Mouse (Mus musculus) liver, embryonic 14.5 days (tissue): Measurements from ENCODE around the gene Arl6ip4. TPM values are rescaled to one million over a fixed set of nuclear protein-coding genes. Genes with fewer than 3 reads are reported as not detected.

Experiments
- ATAC-seq: fragments of 200-750 bp; cut with Nextera tagmentation; 2 replicates; pipeline ENCODE4 v1.8.0; 2017; ENCODE audit warnings: moderate number of reproducible peaks, mild to moderate bottlenecking, moderate library complexity; ENCODE audit not compliant: insufficient read depth
- DNase-seq, 3 experiments: peaks; one replicate each; pipeline ENCODE4 v3.0.0-alpha.2; 2012 to 2013; ENCODE audit warnings: low read depth in 3 of 3, low spot score in 3 of 3
- H3K27ac ChIP-seq: fragments of 300-500 bp; sonication (generic); 2 replicates; pipeline ENCODE4 v1.5.1; 2014; ENCODE audit warnings: moderate library complexity, mild to moderate bottlenecking, control low read depth, inconsistent platforms
- H3K27me3 ChIP-seq: fragments of 300-500 bp; sonication (generic); 2 replicates; pipeline ENCODE4 v1.6.1; 2014; ENCODE audit warnings: mild to moderate bottlenecking, low read length, moderate library complexity; ENCODE audit not compliant: control insufficient read depth, insufficient read depth
- H3K36me3 ChIP-seq: fragments of 300-500 bp; sonication (generic); replicated peaks from 2 replicates; pipeline ENCODE4 v1.6.1; 2014; ENCODE audit warnings: low read depth; ENCODE audit not compliant: control insufficient read depth, insufficient read depth
- H3K4me1 ChIP-seq, 2 experiments: fragments of 200-500 bp in 1 of 2; fragments of 300-500 bp in 1 of 2; sonication (generic) in 1 of 2; replicated peaks; 2 replicates each; pipeline ENCODE4 v1.6.1; 2012 to 2014; ENCODE audit warnings: antibody characterized with exemption in 1 of 2, inconsistent platforms in 1 of 2, low read length in 1 of 2; ENCODE audit not compliant: control insufficient read depth in 2 of 2, insufficient read depth in 2 of 2
- H3K4me2 ChIP-seq: fragments of 300-500 bp; sonication (generic); 2 replicates; pipeline ENCODE4 v1.6.1; 2014; ENCODE audit warnings: low read depth, mild to moderate bottlenecking, control low read depth, moderate library complexity
- H3K4me3 ChIP-seq, 2 experiments: fragments of 200-500 bp in 1 of 2; fragments of 300-500 bp in 1 of 2; sonication (generic) in 1 of 2; 2 replicates each; pipeline ENCODE4 v1.5.1; 2012 to 2014; ENCODE audit warnings: low read depth in 2 of 2, low read length in 2 of 2, mild to moderate bottlenecking in 2 of 2, control low read depth in 1 of 2, inconsistent platforms in 1 of 2, moderate library complexity in 1 of 2; ENCODE audit not compliant: insufficient read depth in 1 of 2
- H3K9ac ChIP-seq: fragments of 300-500 bp; sonication (generic); replicated peaks from 2 replicates; pipeline ENCODE4 v1.6.1; 2014; ENCODE audit warnings: mild to moderate bottlenecking, control low read depth, moderate library complexity
- H3K9me3 ChIP-seq: fragments of 300-500 bp; sonication (generic); 2 replicates; pipeline ENCODE4 v1.6.1; 2016; ENCODE audit warnings: low read length, mixed read lengths; ENCODE audit not compliant: control insufficient read depth
- CTCF ChIP-seq: IDR thresholded peaks from 2 replicates; pipeline ENCODE4 v1.5.1; 2016; ENCODE audit warnings: antibody characterized with exemption, low read depth, control low read depth
- EP300 ChIP-seq: IDR thresholded peaks from 2 replicates; pipeline ENCODE4 v1.6.1; 2016; ENCODE audit warnings: antibody characterized with exemption, low read depth
- WGBS: fragments of 180-500 bp; shearing (Covaris S2); extraction: QIAGEN DNeasy Blood & Tissue Kit; methylation state at CpG from one replicate; pipeline ENCODE4 v1.1.7; 2014; ENCODE audit not compliant: insufficient replicate concordance; 5-methylcytosine and 5-hydroxymethylcytosine counted together
- polyA plus RNA-seq, 2 experiments: library from polyadenylated mRNA; depleted of rRNA in 1 of 2; stranded (reverse) in 1 of 2; unstranded in 1 of 2; fragments of >200 nt; fragmentation: Nextera tagmentation in 1 of 2; extraction: Ambion mirVana in 1 of 2; gene quantifications; 2 replicates each; pipeline versions ENCODE4 v1.2.1 to v1.2.3; 2012 to 2014

Arl6ip4 gene
- polyA plus RNA-seq, 2 experiments = 50.6 to 52.2 TPM

DNA sequence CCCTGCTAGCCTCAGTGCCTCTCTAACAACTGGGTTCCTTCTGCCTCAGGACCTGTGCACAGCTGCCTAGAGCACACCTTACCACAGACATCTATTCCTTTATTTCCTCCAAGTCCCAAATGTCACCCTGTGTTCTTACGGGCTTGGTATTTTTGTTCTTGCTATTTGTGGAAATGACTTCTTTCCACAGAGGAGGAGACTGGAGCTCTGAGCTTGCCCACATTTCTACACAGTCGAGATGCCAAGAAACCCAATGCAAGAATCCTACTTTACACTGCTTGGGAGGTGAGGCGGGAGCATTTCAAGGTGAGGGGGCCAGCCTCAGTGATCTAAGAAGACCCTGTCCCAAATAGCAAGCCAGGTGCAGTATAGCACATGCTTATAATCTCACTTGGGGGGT, 30.4 kb upstream of the Arl6ip4 start:
- ATAC-seq (no peak), DNase-seq (no peak)
- no peak overlapping the region for H3K9ac ChIP-seq
- TF ChIP-seq EP300 (no peak), CTCF (no peak)
- H3K4me2 ChIP-seq = no peak overlapping the region
- H3K9me3 ChIP-seq = no peaks in the 10 kb centered on the region
- H3K36me3 ChIP-seq = no peaks in the 10 kb centered on the region; the same call in 1 of the 2 replicates
- H3K4me1 ChIP-seq = 0 out of 4 replicates have a peak, but pooled peaks cover 0 to 1% of the 10 kb centered on the region in 2 experiments
- no peak overlapping the region for H3K27ac ChIP-seq
- H3K27me3 ChIP-seq = no peaks in the 10 kb centered on the region
- WGBS = 58% methylated on average over 3 of the region's 3 CpGs
- H3K4me3 ChIP-seq = no peak overlapping the region

DNA sequence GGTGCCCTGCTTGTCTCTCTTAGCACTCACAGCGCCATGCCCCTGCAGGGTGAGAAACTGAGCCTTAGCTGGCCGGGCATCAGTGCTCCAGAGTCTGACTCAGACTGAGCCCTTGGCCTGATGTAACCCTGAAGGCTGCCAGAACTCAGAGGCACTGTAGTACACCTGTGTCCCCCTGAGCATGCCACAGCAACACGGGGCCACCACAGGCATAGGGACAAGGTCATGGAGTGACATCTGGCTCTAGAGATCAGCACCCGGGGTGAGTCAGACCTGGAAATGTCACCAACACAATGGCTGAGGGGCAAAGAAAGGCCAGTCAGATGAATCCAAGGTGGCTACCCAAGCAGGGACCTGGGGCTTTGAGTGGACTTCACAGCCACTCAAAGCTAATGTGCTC, 29.0 kb upstream of the Arl6ip4 start:
- Histone ChIP-seq H3K4me3 (no peak overlapping the region), H3K4me1 (peaks cover 6 to 7% of the 10 kb centered on the region in 2 experiments), H3K27ac (no peak overlapping the region), H3K36me3 (no peaks in the 10 kb centered on the region; the same call in 1 of the 2 replicates), H3K9ac (no peak overlapping the region), H3K9me3 (no peaks in the 10 kb centered on the region), H3K27me3 (no peaks in the 10 kb centered on the region), H3K4me2 (no peak overlapping the region)
- DNase-seq (no peak), ATAC-seq (no peak)
- TF ChIP-seq CTCF (no peak), EP300 (no peak)
- 67% methylated on average over 4 of the region's 4 CpGs for WGBS

DNA sequence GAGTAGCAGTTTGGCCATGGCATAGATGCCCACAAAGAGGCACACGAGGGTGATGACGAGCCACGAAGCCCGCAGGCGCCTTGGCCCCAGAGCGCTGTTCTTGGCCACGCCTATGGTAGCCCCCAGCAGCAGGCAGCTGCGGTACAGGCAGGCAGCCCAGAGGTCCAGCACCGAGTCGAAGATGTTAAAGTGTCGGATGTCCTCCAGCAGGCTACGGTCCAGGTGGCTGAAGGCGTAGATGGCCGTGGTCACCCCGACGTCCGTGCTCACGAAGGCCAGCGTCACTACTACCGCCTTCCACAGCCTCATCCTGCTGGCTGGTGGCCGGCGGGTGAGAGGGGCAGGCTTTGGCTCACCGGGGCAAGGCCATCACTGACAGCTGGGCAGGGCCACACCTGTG, 26.0 kb upstream of the Arl6ip4 start:
- ATAC-seq (no peak), DNase-seq (no peak)
- no peaks in the 10 kb centered on the region for H3K9me3 ChIP-seq
- WGBS = 83% methylated on average over 23 of the region's 23 CpGs
- no peak overlapping the region for H3K4me3 ChIP-seq
- H3K9ac ChIP-seq = no peak overlapping the region
- H3K27me3 ChIP-seq = no peaks in the 10 kb centered on the region
- H3K27ac ChIP-seq = no peak overlapping the region
- H3K36me3 ChIP-seq = no peaks in the 10 kb centered on the region; the same call in 1 of the 2 replicates
- H3K4me1 ChIP-seq = peaks cover 24 to 25% of the 10 kb centered on the region in 2 experiments
- no peak overlapping the region for H3K4me2 ChIP-seq
- TF ChIP-seq EP300 = no peak
- TF ChIP-seq CTCF = no peak

DNA sequence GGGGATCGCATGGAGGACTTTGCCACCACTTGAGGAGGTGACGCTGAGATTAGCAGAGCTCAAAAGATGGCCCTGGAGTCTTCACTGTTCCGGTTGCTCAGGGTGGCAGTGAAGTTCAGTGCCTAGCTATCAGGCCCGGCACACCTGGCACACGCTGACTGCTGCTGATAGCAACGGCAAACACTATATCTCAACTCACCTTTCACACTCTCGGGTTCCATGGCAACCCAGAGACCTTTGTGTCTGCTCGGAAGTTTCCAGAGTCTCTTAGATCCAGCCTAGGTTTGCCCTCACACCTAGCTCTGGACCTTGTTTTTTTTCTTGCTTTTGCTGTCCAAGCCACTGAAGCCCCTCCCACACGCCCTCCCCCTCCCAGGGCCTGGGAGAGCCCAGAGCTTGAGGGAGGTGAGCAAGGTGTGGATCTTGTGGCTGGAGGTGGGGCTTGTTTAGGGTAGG, 23.9 kb upstream of the Arl6ip4 start:
- TF ChIP-seq EP300 (peak; percentile 98), CTCF (no peak)
- ATAC-seq (peak; percentile 71), DNase-seq (peak; percentile 76 to 93 (median 80))
- WGBS = 17% methylated on average over 9 of the region's 9 CpGs
- H3K9me3 ChIP-seq = no peaks in the 10 kb centered on the region
- no peaks in the 10 kb centered on the region for H3K27me3 ChIP-seq
- H3K4me1 ChIP-seq = peaks cover 28 to 30% of the 10 kb centered on the region in 2 experiments
- peak overlapping the region; percentile 55 for H3K9ac ChIP-seq
- peak overlapping the region; percentile 80 for H3K27ac ChIP-seq
- H3K4me3 ChIP-seq = peak overlapping the region; percentile 21 to 31; a peak in 3 of 4 replicates
- H3K36me3 ChIP-seq = no peaks in the 10 kb centered on the region; the same call in 1 of the 2 replicates
- peak overlapping the region; percentile 62 for H3K4me2 ChIP-seq

DNA sequence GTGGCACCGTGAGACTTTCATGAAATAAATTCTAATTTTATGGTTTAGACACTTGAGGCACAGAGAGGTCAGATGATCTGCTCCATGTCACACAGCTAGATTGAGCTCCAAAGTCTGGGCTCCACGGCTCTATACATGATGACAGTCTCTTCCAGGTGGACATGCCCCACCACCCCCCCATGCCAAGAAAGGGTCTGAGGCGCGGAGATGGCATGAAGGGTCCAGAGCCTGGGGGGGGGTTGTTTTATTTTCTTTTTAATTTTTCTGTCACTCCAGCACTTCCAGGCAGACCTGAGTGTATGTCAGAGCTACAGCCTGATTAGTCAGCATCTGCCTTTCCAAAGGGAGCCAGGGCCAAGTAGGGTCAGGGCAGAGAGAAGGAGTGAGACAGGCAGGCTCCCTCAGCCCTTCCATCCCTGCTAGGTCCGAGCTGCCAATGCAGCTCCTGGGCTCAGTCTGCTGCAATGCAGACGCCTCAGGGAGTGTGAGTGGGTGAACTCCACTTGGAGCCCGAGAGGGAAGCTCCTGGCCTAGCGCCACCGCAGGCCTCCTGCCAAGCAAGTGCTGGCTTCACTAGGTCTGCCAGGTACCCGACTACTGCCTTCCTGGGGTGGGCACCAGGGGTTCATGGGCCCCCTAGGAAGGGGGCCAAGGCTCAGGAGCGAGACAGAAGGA, 22.6 kb upstream of the Arl6ip4 start:
- no peaks in the 10 kb centered on the region; the same call in 1 of the 2 replicates for H3K36me3 ChIP-seq
- WGBS = 83% methylated on average over 11 of the region's 11 CpGs
- H3K4me2 ChIP-seq = peak overlapping the region; percentile 86; the same call in 1 of the 2 replicates
- no peak overlapping the region for H3K9ac ChIP-seq
- TF ChIP-seq CTCF (no peak), EP300 (no peak)
- no peaks in the 10 kb centered on the region for H3K27me3 ChIP-seq
- DNase-seq (no peak), ATAC-seq (no peak)
- no peak overlapping the region for H3K4me3 ChIP-seq
- peaks cover 28 to 30% of the 10 kb centered on the region in 2 experiments for H3K4me1 ChIP-seq
- no peaks in the 10 kb centered on the region for H3K9me3 ChIP-seq
- peak overlapping the region; percentile 80 for H3K27ac ChIP-seq
